Mouse (Mus musculus): ENCODE measurements around the gene Zfp975.
"Not testable (repeated sequence)": the region's sequence is repeated elsewhere in the genome, so short reads cannot be mapped to it uniquely, and the experiment has no call there.

DNA sequence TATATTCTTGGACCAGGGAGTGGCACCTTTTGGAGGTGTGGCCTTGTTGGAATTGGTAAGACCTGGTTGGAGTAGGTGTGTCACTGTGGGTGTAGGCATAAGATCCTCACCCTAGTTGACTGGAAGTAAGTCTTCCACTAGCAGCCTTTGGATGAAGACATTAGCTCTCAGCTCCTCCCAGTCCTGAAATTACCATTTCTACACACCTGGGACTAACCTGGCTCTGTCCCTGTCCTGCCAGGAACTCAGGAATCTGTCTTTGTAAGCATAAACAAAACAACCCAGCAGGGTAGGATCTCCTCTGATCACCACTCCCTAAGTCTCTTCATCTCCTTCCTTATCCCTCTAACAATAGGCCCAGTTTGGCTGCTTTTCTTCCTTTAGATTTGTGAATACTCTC is 12.9 kb downstream of the Zfp975 start:
- not testable (repeated sequence) for TF ChIP-seq CTCF (IDR thresholded peaks at IDR 0.05; ENCODE audit: borderline replicate concordance, insufficient read depth, low read length); POLR2A (IDR thresholded peaks at IDR 0.05; ENCODE audit: low read depth, low read length)
